Mouse (Mus musculus) liver, postnatal 0 days (tissue): ENCODE data around the gene Naa25. TPM values are rescaled to one million over a fixed set of nuclear protein-coding genes. Genes with fewer than 3 reads are reported as not detected.
"Not testable (repeated sequence)": the region's sequence is repeated elsewhere in the genome, so short reads cannot be mapped to it uniquely, and the experiment has no call there.

Experiments used
- ATAC-seq: fragments of 200-750 bp; cut with Nextera tagmentation; 2 replicates; pipeline ENCODE4 v1.8.0; 2017; ENCODE audit warnings: mild to moderate bottlenecking, moderate library complexity
- DNase-seq: peaks from one replicate; pipeline ENCODE4 v3.0.0-alpha.2; 2016
- H3K27ac ChIP-seq: fragments of 300-500 bp; sonication (generic); 2 replicates; pipeline ENCODE4 v1.5.1; 2014; ENCODE audit warnings: antibody characterized with exemption, moderate library complexity, mild to moderate bottlenecking, low read depth
- H3K27me3 ChIP-seq: fragments of 300-500 bp; sonication (generic); 2 replicates; pipeline ENCODE4 v1.6.1; 2014; ENCODE audit warnings: low read length, control low read depth, mixed read lengths; ENCODE audit not compliant: insufficient read depth
- H3K36me3 ChIP-seq: fragments of 300-500 bp; sonication (generic); replicated peaks from 2 replicates; pipeline ENCODE4 v1.6.1; 2014; ENCODE audit warnings: mild to moderate bottlenecking, control low read depth, low read length, moderate library complexity, mixed read lengths; ENCODE audit not compliant: insufficient read depth
- H3K4me1 ChIP-seq: fragments of 300-500 bp; sonication (generic); 2 replicates; pipeline ENCODE4 v1.6.1; 2014; ENCODE audit warnings: antibody characterized with exemption, mild to moderate bottlenecking, control low read depth; ENCODE audit not compliant: insufficient read depth
- H3K4me2 ChIP-seq: fragments of 300-500 bp; sonication (generic); 2 replicates; pipeline ENCODE4 v1.6.1; 2014; ENCODE audit warnings: low read depth, mild to moderate bottlenecking, low read length, moderate library complexity, mixed read lengths
- H3K4me3 ChIP-seq: fragments of 300-500 bp; sonication (generic); 2 replicates; pipeline ENCODE4 v1.5.1; 2014; ENCODE audit warnings: low read depth, low read length
- H3K9ac ChIP-seq: fragments of 300-500 bp; sonication (generic); replicated peaks from 2 replicates; pipeline ENCODE4 v1.6.1; 2014; ENCODE audit warnings: mild to moderate bottlenecking, moderate library complexity
- H3K9me3 ChIP-seq: fragments of 300-500 bp; sonication (generic); 2 replicates; pipeline ENCODE4 v1.6.1; 2016; ENCODE audit warnings: mild to moderate bottlenecking, control low read depth, low read length, mixed read lengths
- CTCF ChIP-seq: sonication (generic); IDR thresholded peaks from 2 replicates; pipeline ENCODE4 v1.5.1; 2016; ENCODE audit warnings: antibody characterized with exemption, low read depth
- EP300 ChIP-seq: IDR thresholded peaks from 2 replicates; pipeline ENCODE4 v1.6.1; 2016; ENCODE audit warnings: antibody characterized with exemption, low read depth, mild to moderate bottlenecking
- WGBS: fragments of 180-500 bp; shearing (Covaris S2); extraction: QIAGEN DNeasy Blood & Tissue Kit; methylation state at CpG from one replicate; pipeline ENCODE4 v1.1.7; 2014; ENCODE audit not compliant: insufficient replicate concordance; 5-methylcytosine and 5-hydroxymethylcytosine counted together
- polyA plus RNA-seq: library from polyadenylated mRNA; unstranded; fragments of >200 nt; fragmentation: Nextera tagmentation; extraction: Ambion mirVana; gene quantifications from 2 replicates; pipeline ENCODE4 v1.2.1, GENCODE M21; 2015

Naa25 gene
- polyA plus RNA-seq, 1 experiment from 2014 or later: 12.9 TPM

DNA sequence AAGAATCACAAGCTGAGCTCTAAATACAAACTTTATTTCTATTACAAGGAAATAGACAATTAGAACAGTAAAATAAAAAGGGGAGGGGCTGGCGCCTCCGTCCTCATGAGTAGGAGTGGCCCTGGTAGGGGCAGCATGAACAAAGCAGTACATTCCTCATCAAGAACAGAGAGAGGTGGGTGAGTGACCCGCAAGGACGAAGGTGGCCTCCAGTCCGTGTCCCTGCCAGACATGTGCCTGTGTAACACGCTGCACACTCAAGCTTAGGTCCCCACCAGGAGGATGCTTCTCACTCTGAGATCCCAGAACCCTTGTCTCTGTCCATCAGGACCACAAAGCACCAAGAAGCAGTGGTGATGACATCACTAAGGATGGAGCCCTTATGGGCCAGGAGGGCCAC is 26.0 kb upstream of the Naa25 start:
- peaks cover 73% of the 10 kb centered on the region for H3K36me3 ChIP-seq
- no peak for ATAC-seq

DNA sequence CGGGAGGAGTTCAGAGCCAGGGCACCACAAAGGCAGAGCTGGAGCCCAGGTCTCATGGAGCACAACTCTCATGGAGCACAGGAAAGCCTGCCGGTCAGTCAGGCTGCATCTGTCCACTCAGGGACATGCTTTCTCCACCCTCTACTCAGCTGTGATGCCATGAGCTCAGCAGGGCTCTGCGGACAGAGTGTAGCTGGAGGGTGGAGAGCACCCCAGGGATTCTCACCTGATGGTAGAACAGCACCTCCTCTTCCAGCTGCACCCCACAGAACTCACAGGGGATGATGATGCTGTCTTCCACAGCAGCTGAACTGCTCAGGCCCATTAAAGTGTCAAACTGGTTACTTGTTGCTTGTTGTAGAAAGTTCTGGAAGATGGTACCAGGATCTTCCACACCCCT is 22.9 kb upstream of the Naa25 start:
- WGBS: 85% methylated on average over 3 of the region's 3 CpGs
- Histone ChIP-seq H3K27me3 (no peaks in the 10 kb centered on the region), H3K4me2 (no peak overlapping the region), H3K27ac (no peak overlapping the region), H3K36me3 (peaks cover 79% of the 10 kb centered on the region), H3K9ac (no peak overlapping the region), H3K4me1 (no peaks in the 10 kb centered on the region), H3K4me3 (no peak overlapping the region), H3K9me3 (no peaks in the 10 kb centered on the region)
- no peak for ATAC-seq
- no peak for DNase-seq
- TF ChIP-seq EP300: no peak
- TF ChIP-seq CTCF: no peak

More for the DNA sequence above, 26.0 kb upstream of the Naa25 start:
- Histone ChIP-seq H3K4me3 (no peak overlapping the region), H3K4me2 (no peak overlapping the region), H3K27me3 (no peaks in the 10 kb centered on the region), H3K9me3 (no peaks in the 10 kb centered on the region), H3K9ac (no peak overlapping the region), H3K27ac (no peak overlapping the region), H3K4me1 (no peaks in the 10 kb centered on the region)
- TF ChIP-seq EP300: no peak
- TF ChIP-seq CTCF: no peak
- 89% methylated on average over 6 of the region's 6 CpGs for WGBS
- DNase-seq: no peak

DNA sequence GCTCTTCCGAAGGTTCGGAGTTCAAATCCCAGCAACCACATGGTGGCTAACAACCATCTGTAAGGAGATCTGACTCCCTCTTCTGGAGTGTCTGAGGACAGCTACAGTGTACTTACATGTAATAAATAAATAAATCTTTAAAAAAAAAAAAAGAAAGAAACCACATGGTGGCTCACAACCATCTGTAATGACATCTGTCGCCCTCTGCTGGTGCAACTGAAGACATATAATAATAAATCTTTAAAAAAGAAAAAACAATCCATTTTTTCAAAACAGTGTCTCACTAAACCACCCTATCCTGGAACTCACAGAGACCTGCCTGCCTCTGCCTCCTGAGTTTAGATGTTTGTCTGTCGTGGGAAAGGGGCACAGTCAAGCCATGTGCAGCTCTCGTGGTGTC is 20.8 kb upstream of the Naa25 start:
- DNase-seq: peak; percentile 59
- H3K27ac ChIP-seq, H3K27me3 ChIP-seq, H3K4me3 ChIP-seq, H3K4me1 ChIP-seq, ATAC-seq, H3K9me3 ChIP-seq, H3K9ac ChIP-seq, H3K4me2 ChIP-seq: not testable (repeated sequence)
- 73% methylated on average over 5 of the region's 5 CpGs for WGBS
- TF ChIP-seq CTCF: peak; percentile 57
- peaks cover 82% of the 10 kb centered on the region for H3K36me3 ChIP-seq

DNA sequence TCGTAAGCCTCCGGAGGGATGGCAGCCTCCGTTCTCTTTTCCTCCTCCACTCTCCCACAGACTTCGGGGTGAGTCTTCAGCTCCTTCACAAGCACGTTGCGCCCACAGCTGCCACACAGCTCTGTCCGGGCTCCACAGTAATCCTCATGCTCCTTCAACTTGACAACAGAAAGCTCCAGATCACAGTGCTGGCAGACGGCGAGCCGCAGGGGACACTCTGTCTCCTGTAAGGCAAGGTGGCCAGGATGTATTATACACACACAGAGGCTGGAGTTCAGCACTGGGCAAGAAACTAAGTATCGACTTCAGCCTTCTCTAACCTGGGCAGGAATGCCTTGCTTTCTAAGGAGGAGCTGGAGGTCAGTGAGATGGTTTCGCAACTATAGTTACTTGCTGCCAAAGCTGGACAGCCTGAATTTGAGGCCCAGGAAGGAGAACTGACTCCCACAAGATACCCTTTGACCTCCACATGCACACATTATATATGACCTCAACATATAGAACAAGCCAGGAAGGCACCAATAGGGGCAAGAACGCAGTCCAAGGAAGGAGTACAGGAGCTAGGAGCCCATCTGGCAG is 19.0 kb upstream of the Naa25 start:
- no peaks in the 10 kb centered on the region for H3K27me3 ChIP-seq
- H3K27ac ChIP-seq: no peak overlapping the region
- DNase-seq (no peak), ATAC-seq (no peak)
- no peaks in the 10 kb centered on the region for H3K9me3 ChIP-seq
- WGBS: 87% methylated on average over 13 of the region's 13 CpGs
- no peak overlapping the region for H3K9ac ChIP-seq
- H3K4me3 ChIP-seq: no peak overlapping the region
- H3K4me1 ChIP-seq: peaks cover 2% of the 10 kb centered on the region
- H3K36me3 ChIP-seq: peaks cover 76% of the 10 kb centered on the region
- TF ChIP-seq CTCF: no peak
- no peak for TF ChIP-seq EP300
- H3K4me2 ChIP-seq: no peak overlapping the region

DNA sequence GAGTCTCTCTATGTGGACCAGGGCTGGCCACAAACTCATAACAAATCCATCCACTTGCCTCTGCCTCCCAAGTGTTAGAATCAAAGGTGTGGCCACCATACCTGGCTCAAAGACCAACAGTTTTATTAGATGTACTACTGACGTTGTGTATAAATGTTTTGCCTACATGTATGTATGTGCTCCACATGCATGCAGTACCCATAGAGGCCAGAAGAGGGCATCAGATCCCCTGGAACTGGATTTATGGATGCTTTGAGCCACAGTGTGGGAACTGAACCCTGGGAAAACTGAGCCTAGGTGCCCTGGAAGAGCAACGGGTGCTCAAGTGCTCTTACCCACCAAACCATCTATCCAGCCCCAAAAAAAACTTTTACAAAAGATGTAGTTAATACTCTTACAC is 17.0 kb upstream of the Naa25 start:
- no peak overlapping the region for H3K9ac ChIP-seq
- H3K27me3 ChIP-seq: no peaks in the 10 kb centered on the region
- H3K4me1 ChIP-seq: peaks cover 6% of the 10 kb centered on the region
- H3K4me2 ChIP-seq: no peak overlapping the region
- 88% methylated on average over 2 of the region's 2 CpGs for WGBS
- TF ChIP-seq EP300 (no peak), CTCF (peak; percentile 75)
- no peak overlapping the region for H3K27ac ChIP-seq
- no peak overlapping the region for H3K4me3 ChIP-seq
- DNase-seq (peak; percentile 50), ATAC-seq (no peak)
- H3K36me3 ChIP-seq: peaks cover 60% of the 10 kb centered on the region
- no peaks in the 10 kb centered on the region for H3K9me3 ChIP-seq

DNA sequence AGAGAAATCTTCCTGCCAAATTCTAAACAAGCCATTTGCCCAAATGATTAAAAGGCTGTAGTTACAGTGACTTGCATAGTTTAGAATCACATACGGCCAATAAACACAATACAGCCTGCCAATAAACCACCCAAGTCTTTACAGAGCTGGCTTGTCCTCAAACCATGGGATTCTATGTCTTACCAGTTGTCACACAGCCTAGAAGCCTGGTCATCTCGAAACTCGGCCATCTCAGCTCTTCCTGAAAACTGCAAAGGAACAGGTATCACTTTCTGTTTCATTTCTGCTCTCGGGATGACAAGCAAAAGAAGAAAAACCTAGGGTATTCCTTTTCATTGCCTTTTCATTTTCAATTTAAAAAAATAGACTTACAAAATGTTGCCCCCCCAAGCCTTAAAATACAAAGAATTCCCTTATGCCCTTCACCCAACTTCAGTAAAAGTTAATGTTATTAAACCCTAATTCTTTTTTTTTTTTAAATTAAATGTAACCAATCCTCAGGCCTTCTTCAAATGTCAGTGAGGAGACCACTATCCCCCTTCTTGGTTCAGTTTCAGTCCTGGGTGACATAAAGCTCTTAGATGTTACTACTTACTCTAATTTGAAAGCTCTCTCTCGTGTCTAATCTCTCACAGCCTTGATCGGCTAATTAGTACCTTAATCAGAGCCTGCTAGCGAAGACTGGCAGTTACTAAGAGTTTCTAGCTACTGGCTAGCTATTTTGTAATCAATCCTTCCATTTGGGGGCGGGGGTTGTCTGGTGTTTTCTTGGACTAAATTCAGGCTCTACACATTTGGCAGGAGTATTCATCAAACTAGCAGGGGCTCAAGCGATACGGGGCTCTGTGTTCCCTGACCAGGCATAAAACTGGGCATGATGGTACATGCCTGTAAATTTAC is 13.6 kb upstream of the Naa25 start:
- WGBS: 52% methylated on average over 10 of the region's 10 CpGs

More for the DNA sequence above, 13.6 kb upstream of the Naa25 start:
- DNase-seq (no peak), ATAC-seq (no peak)
- no peaks in the 10 kb centered on the region for H3K27me3 ChIP-seq
- no peaks in the 10 kb centered on the region for H3K9me3 ChIP-seq
- peaks cover 35% of the 10 kb centered on the region for H3K36me3 ChIP-seq
- H3K27ac ChIP-seq: peak overlapping the region; percentile 93
- peak overlapping the region; percentile 76 for H3K9ac ChIP-seq
- H3K4me1 ChIP-seq: peaks cover 13% of the 10 kb centered on the region
- TF ChIP-seq EP300 (no peak), CTCF (no peak)
- peak overlapping the region; percentile 65 for H3K4me3 ChIP-seq
- H3K4me2 ChIP-seq: peak overlapping the region; percentile 79
